Mouse (Mus musculus) testis, adult 2 months (tissue): ENCODE results near the gene Kcnd3.

Experiments used
- CTCF ChIP-seq: fragments of 200-500 bp; IDR thresholded peaks from 2 replicates; pipeline ENCODE4 v1.5.1; 2012; ENCODE audit warnings: low read depth, mild to moderate bottlenecking, inconsistent platforms, low read length, moderate library complexity; ENCODE audit not compliant: control insufficient read depth, insufficient read depth, insufficient replicate concordance
- POLR2A ChIP-seq: fragments of 200-500 bp; IDR thresholded peaks from 2 replicates; pipeline ENCODE4 v1.6.1; 2012; ENCODE audit warnings: low read depth, mild to moderate bottlenecking, inconsistent platforms, low read length, moderate library complexity; ENCODE audit not compliant: control insufficient read depth

DNA sequence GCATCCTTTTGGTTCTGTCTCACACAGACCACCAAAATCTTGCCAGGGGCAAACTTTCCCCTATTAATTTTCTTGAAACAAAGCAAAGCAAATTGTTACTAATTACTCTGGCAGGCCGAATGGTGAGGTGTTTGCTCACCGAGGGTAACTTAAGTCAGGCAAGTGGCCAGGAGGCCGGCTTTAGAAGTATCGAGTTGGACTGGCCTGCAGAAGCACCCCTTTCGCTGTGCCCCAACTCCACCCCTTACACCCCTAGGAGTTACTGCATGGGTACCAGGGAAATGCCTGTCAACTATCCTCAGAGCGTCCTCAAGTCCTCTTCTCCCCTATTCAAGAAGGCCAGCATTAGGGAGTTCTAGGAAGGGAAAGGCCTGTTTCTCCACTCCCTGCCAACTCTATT lies 251.4 kb downstream of the Kcnd3 start:
- TF ChIP-seq CTCF (no peak), POLR2A (no peak)
